Mouse (Mus musculus) adipocyte (in vitro differentiated cells): ENCODE measurements around the gene H2-M10.6.
"Not testable (repeated sequence)": the region's sequence is repeated elsewhere in the genome, so short reads cannot be mapped to it uniquely, and the experiment has no call there.

Experiments used
- DNase-seq: peaks from one replicate; pipeline ENCODE4 v3.0.0-alpha.2; 2016; ENCODE audit warnings: low spot score

The H2-M10.6 gene

DNA sequence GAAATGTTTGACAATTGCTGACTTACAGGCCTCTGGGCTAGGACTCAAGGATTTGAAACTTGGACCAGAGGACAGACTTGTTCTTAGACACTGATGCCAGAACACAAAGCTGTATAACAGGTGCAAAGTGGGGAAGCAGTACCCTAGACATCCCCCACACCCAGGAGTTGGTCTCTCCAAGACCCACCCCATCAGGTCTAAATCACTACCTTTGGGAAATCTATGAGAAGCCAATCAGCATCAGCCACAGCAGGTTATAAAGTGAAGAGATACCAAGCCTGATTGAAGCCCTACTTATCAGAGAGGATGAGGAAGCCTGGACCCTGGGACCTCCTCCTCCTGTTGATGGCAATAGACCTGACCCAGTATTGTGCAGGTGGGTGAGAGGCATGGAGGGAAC lies at the start of gene H2-M10.6:
H2-M10.6 (plus strand) TSS at position 301 of the 400 bp plus-strand sequence.
- DNase-seq, result no peak

DNA sequence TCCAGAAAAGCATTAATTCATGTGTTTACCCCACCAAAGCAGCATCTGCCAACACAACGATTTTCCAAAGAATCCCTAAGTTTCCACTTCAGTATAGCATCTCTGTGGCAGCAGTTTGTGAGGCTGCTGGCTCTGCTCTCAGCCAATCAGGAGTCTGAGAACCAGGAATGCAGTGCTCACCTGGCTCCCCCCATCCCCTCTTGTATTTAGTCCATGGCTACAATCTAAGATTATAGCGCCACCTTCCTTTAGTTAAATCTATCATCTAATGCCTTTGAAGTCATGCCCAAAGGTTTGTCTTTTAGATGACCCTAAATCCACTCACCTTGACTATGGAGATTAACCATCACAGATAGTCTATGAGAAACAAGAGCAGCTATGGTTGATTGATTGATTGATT lies 48.2 kb upstream of the H2-M10.6 start:
- DNase-seq, result no peak

DNA sequence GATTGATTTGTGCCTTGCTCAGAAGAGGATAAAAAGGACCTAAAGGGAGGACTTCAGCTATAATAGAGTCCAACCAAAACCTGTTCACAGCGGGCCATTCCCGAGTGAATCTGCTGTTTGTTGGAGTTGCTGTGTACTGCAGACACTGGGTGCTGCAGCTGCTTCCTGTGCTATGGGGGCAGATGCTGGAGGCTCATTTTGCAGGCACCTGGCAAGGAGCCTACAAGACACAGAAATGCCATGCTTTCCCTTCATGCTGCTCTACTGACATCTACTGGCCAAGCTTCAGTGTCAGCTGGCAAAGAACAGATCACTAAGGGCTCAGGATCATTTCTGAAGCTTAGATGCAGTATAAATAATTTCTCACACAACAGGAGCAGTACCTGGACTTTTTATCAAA lies 47.7 kb upstream of the H2-M10.6 start:
- peak; percentile 56 for DNase-seq

DNA sequence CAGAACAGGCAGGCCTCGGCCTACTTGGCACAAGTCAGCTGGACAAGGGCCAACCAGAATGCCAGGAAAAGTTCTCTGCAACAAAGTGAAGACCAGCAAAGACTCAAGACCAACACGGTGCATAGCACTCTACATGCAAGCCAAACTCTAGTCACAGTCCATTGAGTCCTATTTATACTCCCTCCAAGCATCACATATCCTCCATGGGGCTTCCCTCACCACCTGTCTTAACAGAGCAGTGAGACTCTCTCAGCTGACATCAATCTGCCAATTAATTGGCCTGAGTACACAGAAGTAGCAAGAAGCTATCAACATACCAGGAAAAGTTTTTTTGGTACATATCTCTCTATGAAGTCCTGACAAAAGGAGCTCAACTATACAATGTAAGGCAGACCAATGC lies 46.6 kb upstream of the H2-M10.6 start:
- not testable (repeated sequence) for DNase-seq

DNA sequence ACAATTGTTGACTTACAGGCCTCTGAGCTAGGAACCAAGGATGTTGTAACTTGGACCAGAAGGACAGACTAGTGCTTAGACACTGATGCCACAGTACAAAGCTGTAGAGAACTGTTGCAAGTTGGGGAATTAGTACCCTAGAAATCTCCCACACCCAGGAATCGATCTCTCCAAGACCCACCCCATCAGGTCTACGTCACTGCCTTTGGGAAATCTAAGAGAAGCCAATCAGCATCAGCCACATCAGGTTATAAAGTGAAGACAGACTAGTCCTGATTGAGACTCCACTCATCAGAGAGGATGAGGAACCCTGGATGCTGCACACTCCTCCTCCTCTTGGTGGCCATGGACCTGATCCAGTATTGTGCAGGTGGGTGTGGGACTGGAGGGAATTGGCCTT lies 39.4 kb upstream of the H2-M10.6 start, which contains the start of gene H2-M10.5:
H2-M10.5 (plus strand) TSS at position 301 of the 400 bp plus-strand sequence.
- DNase-seq, result peak; percentile 1

DNA sequence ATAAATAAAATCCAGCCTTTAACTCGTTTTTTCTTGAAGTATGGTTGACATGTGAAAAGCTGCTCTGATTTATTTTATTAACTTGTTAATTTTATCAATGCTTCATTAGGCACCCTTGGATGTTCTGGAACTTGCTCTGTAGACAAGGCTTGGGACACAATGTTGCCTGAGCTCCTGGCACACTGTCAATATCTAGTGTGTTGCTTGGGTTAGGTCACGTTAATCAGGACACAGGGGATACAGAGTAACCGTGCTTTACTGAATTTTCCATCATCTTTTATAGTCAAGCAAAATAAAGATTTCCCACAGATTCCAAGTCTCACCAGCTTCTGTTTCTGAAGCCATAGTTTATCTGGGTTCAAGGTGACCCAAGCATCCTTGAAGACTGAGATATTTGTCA lies 30.4 kb upstream of the H2-M10.6 start:
- DNase-seq, result no peak

DNA sequence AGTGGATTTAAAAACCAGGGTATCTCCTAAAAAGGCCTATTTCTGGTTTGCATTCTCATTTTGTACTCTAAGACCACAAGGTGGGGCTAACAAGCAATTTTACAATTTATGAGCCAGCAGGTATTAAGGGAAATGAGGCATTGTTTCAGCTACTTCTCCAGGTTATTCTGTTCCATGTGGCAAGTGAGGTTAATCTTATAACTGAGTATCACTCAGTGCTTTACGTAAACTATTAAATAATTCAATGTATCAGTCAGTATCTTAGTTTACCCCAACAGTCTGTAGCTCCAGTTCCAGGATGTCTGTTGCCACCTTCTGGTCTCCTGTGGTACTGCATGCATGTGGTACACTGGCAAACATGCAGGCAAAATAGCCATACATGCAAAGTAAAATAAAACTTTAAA lies 25.5 kb upstream of the H2-M10.6 start:
- peak; percentile 31 for DNase-seq

DNA sequence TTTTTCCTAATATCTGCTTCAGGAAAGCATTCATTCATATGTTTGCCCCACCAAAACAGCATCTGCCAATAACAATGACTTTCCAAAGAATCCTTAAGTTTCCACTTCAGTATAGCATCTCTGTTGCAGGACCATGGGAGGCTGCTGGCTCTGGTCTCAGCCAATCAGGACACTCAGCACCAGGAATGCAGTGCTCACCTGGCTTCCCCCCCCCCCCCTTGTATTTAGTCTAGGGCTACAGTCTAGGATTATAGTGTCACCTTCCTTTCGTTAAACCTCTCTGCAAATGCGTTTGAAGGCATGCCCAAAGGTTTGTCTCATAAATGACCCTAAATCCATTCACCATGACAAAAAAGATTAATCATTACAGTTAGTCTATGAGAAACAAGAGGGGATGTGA lies 23.6 kb upstream of the H2-M10.6 start:
- no peak for DNase-seq

DNA sequence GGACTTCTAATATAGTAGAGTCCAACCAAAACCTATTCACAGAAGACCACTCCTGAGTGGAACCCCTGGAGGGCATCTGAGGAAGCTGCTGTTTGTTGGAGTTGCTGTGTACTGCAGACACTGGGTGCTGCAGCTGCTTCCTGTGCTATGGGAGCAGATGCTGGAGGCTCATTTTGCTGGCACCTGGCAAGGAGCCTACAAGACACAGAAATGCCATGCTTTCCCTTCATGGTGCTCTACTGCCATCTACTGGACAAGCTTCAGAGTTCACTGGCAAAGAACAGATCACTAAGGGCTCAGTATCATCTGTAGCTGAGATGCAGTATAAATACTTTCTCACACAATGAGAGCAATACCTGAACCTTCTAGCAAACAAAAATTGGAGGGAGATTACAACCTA lies 23.2 kb upstream of the H2-M10.6 start:
- DNase-seq, result peak; percentile 94

DNA sequence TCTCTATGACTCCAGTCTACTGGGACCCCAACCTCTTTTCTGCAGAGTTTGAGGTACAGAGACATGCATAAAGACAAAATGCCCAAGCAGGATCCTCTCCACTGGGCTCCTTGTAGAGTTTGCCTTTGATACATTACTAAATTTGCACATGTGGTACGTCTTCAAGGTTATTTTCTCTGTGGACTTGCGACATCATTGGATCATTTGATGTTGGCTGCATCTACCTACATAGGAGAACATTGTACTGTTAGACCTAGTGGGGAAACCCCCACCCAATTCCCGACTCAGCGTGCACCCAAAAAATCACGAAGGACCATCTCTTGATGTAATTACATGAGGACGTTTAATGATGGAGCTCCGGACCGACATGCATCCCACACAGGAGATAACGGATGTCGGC lies 12.5 kb upstream of the H2-M10.6 start:
- DNase-seq, result no peak

DNA sequence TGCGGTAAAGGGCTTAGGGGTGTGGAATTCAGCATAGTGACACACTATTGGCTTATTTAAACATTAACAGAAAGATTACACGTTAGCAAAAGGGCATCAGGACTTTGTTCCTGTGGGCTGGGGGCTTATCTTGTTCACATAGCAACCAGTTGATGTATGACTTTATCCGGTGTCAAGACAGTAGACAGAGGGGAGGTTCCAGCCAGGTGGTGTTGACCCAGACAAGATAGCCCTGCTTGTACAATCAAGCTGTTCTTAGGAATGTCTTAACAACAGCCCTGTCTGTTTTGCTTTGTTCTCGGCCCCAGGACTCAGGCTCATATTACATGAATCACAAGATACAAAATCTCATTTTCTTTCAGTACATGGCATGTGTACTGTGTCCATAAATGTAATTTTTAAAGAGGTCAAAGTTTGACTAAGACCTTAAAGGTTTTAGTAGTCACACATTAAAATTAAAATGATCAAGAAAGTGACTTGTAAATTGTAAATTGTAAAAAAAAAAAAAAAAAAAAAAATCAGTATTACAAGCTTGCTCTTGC lies 12.0 kb upstream of the H2-M10.6 start:
- DNase-seq, result not testable (repeated sequence)

DNA sequence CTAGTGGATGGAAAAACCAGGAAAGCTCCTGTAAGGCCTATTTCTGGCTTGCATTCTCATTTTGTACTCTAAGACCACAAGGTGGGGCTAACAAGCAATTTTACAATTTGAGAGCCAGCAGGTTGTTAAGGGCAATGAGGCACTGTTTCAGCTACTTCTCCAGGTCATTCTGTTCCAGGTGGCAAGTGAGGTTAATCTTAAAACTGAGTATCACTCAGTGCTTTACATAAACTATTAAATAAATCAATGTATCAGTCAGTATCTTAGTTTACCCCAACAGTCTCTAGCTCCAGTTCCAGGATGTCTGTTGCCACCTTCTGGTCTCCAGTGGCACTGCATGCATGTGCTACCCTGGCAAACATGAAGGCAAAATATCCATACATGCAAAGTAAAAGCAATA lies 12.0 kb downstream of the H2-M10.6 start:
- peak; percentile 50 for DNase-seq

DNA sequence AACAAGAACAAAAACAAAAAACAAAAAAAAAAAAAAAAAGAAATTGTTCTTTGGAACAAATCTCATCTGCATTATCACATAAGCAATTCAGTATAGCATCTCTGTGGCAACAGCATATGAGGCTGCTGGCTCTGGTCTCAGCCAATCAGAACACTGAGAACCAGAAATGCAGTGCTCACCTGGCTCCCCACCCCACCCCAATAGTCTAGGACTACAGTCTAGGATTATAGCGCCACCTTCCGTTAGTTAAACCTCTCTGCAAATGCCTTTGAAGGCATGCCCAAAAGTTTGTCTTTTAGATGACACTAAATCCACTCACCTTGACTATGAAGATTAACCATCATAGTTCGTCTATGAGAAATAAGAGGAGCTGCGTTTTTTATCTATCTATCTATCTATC lies 13.6 kb downstream of the H2-M10.6 start:
- DNase-seq, result no peak

DNA sequence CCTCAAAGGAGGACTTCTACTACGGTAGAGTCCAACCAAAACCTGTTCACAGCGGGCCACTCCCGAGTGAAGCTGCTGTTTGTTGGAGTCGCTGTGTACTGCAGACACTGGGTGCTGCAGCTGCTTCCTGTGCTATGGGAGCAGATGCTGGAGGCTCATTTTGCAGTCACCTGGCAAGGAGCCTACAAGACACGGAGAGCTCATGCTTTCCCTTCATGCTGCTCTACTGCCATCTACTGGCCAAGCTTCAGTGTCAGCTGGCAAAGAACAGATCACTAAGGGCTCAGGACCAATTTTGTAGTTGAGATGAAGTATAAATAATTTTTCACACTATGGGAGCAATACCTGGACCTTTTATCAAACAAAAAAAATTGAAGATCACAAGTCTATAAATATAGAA lies 14.0 kb downstream of the H2-M10.6 start:
- DNase-seq, result peak; percentile 66

DNA sequence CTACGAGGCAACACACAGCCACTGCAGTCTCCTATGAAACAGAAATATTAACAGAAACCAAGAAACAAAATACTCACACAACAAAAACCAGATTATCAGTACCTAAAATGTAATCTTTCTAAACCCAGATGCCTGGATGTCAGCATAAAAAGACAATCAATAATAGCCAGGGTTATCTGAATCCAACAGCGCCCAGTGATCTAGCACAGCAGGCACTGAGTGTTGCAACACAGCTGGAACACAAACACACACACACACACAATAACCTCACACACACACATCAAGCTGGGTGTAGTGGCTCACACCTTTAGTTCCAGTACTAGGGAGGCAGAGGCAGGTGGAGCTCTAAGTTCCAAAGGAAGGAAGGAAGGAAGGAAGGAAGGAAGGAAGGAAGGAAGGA lies 16.5 kb downstream of the H2-M10.6 start:
- DNase-seq, result no peak

DNA sequence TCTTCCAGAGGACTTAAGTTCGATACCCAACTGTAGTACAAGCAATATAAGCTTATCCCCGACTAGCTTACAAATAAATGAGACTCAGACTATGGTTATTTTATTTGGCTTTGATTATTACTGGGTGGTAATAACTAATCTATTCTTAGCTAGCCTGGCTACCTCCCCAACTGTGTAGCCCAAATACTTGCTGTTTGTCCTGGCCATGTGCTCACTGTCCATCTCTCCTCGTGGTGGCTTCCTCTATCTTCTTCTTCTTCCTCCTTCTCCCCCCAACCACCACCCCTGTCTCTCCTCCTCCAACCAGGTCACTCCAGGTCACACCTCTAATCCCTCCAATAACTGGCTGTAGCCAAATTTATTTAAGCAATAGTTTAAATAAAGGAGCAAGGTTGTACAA lies 18.5 kb downstream of the H2-M10.6 start:
- no peak for DNase-seq

DNA sequence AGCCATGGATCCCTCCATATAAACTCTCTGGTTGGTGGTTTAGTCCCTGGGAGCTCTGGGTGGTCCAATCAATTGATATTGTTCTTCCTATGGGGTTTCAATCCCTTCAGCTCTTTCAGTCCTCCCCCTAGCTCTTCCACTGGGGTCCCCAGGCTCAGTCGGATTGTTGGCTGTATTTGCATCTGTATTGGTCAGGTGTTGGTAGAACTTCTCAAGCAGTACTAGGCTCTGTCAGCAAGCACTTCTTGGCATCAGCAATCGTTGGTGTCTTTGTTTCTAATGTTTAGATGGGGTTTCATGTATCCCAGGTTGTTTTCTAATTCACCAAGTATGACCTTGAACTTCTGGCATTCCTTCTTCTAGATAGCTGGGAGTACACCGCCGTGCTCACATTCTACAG lies 20.7 kb downstream of the H2-M10.6 start:
- no peak for DNase-seq

DNA sequence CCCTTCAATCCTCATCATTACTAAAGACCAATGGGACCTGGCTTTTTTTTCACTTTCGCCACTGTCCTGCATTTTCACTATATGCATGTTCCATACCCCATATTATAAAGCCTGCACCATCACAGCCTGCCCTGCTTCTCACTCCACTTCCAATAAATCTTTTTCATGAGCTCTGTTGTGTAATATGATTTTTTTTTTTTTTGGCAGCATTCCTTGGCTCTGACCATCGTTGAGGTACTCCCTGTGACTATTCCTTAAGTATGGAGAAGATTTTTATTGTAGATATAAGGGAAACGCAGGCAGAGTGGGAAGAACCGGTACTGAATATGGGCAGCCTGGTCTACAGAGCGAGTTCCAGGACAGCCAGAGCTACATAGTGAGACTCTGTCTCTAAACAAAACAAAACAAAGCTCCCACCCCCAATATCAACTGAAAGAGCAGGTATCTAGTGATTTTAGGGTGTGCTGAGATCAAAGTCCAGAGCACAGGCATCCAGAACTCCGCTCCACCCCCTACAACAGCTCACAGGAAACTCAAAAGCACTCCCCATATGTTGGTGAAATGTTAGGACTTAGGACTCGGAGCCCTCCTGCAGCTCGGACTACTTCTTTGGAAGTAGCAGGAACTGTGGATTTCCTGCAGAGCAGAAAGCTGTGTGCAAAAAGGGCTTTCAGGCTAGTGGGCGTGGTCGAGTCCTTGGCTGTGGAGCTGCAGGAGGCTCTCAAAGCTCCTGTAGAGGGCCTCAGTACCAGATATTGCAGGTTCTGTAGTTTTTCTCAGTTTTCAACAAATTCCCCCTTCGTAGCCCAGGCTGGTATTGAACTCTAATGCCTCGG lies 23.8 kb downstream of the H2-M10.6 start:
- peak; percentile 90 for DNase-seq

DNA sequence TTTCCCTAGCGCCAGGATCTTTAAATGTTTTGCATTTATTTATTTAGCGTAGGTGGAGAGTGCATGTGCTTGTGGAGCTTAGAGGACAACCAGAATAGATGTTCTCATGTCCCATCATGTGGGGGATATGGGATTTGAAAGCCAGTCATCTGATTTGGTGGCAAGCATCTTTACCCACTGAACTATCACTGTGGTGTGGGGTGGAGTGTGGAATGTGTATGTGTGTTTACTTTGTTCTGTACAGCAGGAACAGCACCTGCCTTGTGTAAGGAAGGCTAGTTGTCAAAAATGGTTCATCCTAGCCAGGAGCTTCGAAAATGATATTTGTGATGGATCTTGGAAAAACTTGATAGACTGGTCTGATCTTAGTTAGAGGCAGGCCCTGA lies 24.4 kb downstream of the H2-M10.6 start:
- DNase-seq, result no peak

DNA sequence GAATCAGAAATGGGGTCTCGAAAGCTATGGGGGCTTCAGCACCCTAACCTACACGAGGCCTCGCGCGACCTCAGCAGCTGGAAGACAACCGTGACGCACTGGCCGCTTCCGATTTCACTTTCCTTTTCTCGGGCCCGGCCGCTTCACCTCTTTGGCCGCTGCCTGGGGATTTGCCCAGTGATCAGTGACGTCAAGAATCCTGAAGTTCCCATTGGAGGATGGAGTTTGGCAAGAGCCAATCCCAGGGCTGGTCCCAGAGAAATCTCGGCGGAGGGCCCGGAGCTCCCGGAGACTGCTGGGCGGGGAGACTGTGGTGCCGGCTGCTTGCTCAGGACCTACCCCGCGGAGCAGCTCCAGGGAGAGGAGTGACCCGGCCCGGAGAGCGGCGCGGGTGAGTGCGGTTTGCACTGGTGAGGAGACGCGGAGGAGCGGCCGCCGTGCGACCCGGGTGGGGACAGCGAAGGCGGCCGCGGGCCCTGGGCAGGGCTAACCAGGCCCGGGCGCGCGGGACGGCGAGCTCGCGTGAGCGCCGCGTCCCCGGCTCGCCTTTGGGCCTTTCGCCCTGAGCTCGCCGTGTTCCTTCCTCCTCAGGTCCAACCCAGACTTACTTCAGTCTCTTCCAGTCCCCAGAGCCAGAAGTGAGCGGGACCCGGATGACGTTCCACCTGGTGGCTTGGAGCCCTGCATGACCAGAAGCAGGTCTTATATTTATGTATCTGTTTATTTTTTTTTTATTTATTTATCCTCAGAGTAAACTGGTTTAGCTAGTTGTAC lies 25.1 kb downstream of the H2-M10.6 start, which contains the start of gene Trim26:
Trim26 (plus strand) TSS at position 261 of the 774 bp plus-strand sequence.
- peak; percentile 100 for DNase-seq

DNA sequence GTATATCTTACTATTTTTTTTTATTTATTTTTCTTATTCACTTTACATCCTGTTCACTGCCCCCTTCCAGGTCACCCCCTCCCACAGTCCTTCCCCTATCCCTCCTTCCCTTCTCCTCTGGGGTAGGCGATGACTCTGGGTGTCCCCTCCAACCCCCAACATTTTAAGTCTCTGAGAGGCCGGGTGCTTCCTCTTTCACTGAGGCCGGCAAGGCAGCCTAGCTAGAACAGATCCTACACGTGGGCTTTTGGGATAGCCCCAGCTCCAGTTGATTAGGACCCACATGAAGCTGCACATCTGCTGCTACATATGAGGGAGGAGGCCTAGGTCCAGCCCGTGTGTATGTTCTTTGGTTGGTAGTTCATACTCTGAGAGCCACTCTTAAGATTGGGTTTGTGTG lies 27.0 kb downstream of the H2-M10.6 start:
- DNase-seq, result no peak

DNA sequence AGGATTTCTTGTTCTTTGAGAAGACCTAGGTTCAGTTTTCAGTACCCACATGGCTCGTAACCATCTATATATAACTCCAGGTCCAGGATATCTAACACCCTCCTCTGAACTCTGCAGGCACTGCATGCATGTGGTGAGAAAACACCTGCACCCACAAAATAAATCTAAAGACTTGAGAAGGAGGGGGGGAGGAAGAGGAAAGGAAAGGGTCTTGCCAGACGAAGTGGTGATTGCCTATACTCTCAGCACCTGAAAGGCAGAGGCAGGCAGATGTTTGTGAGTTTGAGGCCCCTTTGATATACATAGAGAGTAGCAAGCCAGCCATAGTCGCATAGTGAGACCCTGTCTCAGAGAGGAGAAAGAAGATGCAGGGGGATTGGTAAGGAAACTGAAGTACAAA lies 28.0 kb downstream of the H2-M10.6 start:
- no peak for DNase-seq

DNA sequence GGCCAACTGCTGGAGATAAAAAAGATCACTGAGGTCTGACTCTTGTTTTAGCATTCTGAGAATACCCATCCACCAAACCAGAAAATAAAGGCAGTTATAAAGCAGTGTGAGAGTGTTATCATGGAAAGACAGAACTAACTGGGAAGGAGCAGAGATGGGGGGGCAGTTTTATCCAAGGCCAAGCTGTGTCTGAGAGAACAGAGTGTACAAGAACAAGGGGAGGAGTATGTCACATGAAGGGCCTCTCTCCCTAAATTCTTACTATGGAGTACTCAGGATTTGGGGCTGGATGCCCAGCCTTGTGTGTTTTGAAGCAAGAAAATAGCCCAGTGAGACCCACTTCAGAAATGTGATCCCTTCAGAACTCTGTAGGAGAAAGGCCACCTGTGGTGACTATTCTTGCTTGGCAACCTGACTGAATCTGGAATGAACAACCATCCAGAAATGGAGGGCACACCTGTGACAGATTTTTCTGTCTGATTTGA lies 29.0 kb downstream of the H2-M10.6 start:
- no peak for DNase-seq
